Mouse (Mus musculus): ENCODE measurements at regions not wholly inside any gene's neighbourhood (a gene's known extent, or its start where the extent isn't known, plus 50 kb on each side); places are given as distances from the start of the nearest gene placed in this dataset.

DNA sequence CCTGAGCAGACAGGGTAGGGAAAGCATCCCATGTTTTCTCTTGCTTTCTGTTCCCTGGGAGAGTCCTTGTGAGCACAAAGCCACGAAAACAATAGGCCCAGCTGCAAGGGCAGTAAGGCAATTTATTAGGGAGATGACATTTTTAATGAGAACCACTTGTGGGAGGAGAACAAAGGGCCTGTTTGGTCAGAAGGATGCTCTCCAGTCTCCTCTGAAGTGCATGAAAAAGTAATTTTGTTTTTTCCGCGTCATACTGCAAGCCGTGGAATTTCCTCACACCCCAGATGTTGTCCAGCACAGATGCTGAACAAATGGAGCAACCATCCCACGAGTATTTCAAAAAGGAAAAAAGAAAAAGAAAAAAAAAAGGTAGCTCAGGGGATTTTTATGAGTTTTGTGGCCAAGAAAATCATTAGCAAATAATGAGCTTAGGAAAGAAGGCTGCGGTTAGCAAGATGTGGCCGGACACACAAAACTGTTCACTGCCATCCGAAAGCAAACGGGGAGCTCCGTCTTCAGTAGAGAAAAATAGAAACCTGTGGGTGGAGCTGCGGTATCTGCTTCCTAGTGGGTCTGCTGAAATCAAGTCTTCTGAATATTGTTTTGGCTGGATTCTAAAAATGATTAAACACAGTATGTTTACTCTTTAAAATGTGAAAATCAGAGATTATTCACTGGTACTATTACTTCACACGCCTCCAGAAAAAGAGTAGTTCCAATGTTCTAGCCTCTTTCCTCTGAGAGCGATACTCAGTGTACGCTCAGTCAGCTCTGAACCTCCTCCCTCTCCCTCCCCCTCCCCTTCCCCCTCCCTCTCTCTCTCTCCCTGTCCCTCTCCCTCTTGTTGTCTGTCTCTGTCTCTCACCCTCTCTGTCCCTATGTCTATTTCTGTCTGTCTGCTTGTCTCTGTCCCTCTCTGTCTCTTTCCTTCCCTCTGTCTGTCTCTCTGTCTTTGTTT is 235.4 kb upstream of the Mctp2 start:
- Histone ChIP-seq H3K36me3 (ENCODE audit: control insufficient read depth, insufficient read depth, low read length) (no peaks in the 10 kb centered on the region), H3K27ac (replicated peaks) (no peak overlapping the region), H3K9me3 (ENCODE audit: control insufficient read depth, low read length) (no peaks in the 10 kb centered on the region), H3K9ac (ENCODE audit: low read length) (no peak overlapping the region), H3K27me3 (ENCODE audit: control insufficient read depth, insufficient read depth, low read length) (no peaks in the 10 kb centered on the region; the same call in 1 of the 2 replicates), H3K4me1 (replicated peaks; ENCODE audit: control insufficient read depth, insufficient read depth) (no peaks in the 10 kb centered on the region), H3K4me2 (replicated peaks; ENCODE audit: low read depth) (no peak overlapping the region), H3K4me3 (ENCODE audit: low read depth, low read length) (no peak overlapping the region)
- ATAC-seq (ENCODE audit: low FRiP score, low TSS enrichment) (no peak), DNase-seq (ENCODE audit: low spot score) (no peak)
- peak; percentile 22; the same call in 1 of the 2 replicates for TF ChIP-seq CTCF (IDR thresholded peaks at IDR 0.05; ENCODE audit: low read depth)
- no peak for TF ChIP-seq EP300 (optimal IDR thresholded peaks at IDR 0.05)
- WGBS: 42% methylated on average over 14 of the region's 14 CpGs

DNA sequence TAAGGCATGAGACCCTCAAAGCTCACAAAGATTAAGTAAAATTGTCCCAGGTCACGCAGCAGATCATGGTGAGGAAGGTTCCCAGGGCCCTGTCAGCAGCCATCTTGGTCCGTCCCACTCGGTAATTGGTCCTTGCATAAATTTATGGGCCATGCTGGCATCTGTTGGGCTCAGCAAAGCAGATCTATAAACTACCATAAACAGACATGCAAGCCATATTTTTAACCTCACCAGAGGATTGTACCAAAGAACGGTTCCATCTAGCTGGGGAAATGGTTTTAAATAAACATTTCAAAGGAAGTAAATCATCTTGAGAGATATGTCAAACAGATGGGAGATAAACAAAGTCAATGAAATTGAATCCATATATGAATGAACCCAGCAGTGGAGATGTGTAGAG is 237.1 kb upstream of the Mctp2 start:
- Histone ChIP-seq H3K36me3 (ENCODE audit: control insufficient read depth, insufficient read depth, low read length) (no peaks in the 10 kb centered on the region), H3K27ac (replicated peaks) (no peak overlapping the region), H3K27me3 (ENCODE audit: control insufficient read depth, insufficient read depth, low read length) (no peaks in the 10 kb centered on the region; the same call in 1 of the 2 replicates), H3K9me3 (ENCODE audit: control insufficient read depth, low read length) (no peaks in the 10 kb centered on the region), H3K4me2 (replicated peaks; ENCODE audit: low read depth) (no peak overlapping the region), H3K4me3 (ENCODE audit: low read depth, low read length) (no peak overlapping the region), H3K4me1 (replicated peaks; ENCODE audit: control insufficient read depth, insufficient read depth) (no peaks in the 10 kb centered on the region), H3K9ac (ENCODE audit: low read length) (no peak overlapping the region)
- DNase-seq (ENCODE audit: low spot score) (no peak), ATAC-seq (ENCODE audit: low FRiP score, low TSS enrichment) (no peak)
- TF ChIP-seq CTCF (IDR thresholded peaks at IDR 0.05; ENCODE audit: low read depth) (no peak), EP300 (optimal IDR thresholded peaks at IDR 0.05) (no peak)
- WGBS: 55% methylated on average over 4 of the region's 4 CpGs

DNA sequence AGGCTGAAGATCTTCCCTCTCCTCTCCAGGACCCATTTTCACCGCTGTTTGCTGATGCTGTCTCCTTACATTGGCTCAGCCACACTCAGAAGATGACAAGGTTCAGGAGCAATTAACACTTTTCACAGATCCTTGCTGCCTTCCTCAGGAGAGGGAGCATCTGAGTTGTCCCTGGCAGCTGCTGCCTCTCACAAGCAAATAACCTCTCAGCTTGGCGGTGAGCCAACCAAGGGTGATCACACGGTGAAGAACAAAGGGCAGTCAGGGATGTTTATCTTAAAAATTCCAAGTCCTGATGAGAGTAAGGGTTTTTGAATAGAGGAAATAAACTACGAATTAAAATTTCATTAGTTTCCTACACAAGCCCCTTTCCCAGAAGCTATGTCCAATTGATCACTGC is 237.5 kb upstream of the Mctp2 start:
- no peak overlapping the region for H3K4me2 ChIP-seq (replicated peaks; ENCODE audit: low read depth)
- H3K36me3 ChIP-seq (ENCODE audit: control insufficient read depth, insufficient read depth, low read length): no peaks in the 10 kb centered on the region
- 20% methylated on average over 4 of the region's 4 CpGs for WGBS
- H3K9ac ChIP-seq (ENCODE audit: low read length): no peak overlapping the region
- TF ChIP-seq EP300 (optimal IDR thresholded peaks at IDR 0.05): no peak
- no peak for TF ChIP-seq CTCF (IDR thresholded peaks at IDR 0.05; ENCODE audit: low read depth)
- H3K27ac ChIP-seq (replicated peaks): no peak overlapping the region
- no peaks in the 10 kb centered on the region for H3K4me1 ChIP-seq (replicated peaks; ENCODE audit: control insufficient read depth, insufficient read depth)
- ATAC-seq (ENCODE audit: low FRiP score, low TSS enrichment): no peak
- H3K4me3 ChIP-seq (ENCODE audit: low read depth, low read length): no peak overlapping the region
- no peaks in the 10 kb centered on the region for H3K9me3 ChIP-seq (ENCODE audit: control insufficient read depth, low read length)
- DNase-seq (ENCODE audit: low spot score): no peak
- no peaks in the 10 kb centered on the region; the same call in 1 of the 2 replicates for H3K27me3 ChIP-seq (ENCODE audit: control insufficient read depth, insufficient read depth, low read length)

DNA sequence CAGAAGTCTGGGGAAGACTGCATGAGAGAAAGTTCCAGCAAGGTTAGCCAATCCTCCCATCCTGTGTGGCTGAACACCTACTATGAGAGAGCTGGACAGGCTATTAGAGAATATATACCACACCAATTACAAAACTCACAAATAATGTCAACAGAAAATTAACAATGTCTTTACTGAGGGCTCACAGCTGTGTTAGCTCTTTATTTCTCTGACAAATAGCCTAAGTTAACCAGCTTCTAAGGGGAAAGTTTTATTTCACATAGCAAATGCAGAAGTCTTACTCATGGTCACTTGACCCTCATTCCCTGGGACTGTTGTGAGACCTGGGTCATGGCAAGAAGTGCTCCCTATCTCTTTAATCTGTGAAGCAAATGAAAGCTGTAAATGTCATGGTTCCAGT is 261.0 kb upstream of the Mctp2 start:
- DNase-seq (ENCODE audit: low spot score): no peak
- H3K27me3 ChIP-seq (ENCODE audit: control insufficient read depth, insufficient read depth, low read length): no peaks in the 10 kb centered on the region
- TF ChIP-seq CTCF (IDR thresholded peaks at IDR 0.05; ENCODE audit: low read depth) (no peak), EP300 (optimal IDR thresholded peaks at IDR 0.05) (no peak)

DNA sequence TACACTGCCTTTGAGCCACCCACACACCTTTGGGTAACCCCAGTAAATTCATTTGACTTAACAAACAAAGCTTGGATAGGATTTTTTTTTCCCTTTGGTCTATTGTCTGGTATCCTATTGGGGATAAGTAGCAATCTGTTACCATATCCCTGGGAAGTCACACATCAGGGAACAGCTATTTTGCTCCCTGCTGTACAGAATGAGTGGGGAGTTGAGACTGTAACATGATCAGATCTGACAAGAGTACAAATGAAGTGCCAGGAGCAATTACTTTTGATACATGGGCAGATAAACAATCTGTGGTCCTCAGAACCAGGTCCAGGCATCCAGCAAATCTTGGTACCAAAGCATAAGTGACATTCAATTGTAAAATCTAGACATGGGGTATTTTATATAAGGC is 262.8 kb upstream of the Mctp2 start:
- Histone ChIP-seq H3K9ac (ENCODE audit: low read length) (no peak overlapping the region), H3K36me3 (ENCODE audit: control insufficient read depth, insufficient read depth, low read length) (no peaks in the 10 kb centered on the region)
- DNase-seq (ENCODE audit: low spot score): no peak

More for the DNA sequence above, 261.0 kb upstream of the Mctp2 start:
- Histone ChIP-seq H3K9me3 (ENCODE audit: control insufficient read depth, low read length) (no peaks in the 10 kb centered on the region), H3K4me1 (replicated peaks; ENCODE audit: control insufficient read depth, insufficient read depth) (no peaks in the 10 kb centered on the region), H3K4me2 (replicated peaks; ENCODE audit: low read depth) (no peak overlapping the region), H3K4me3 (ENCODE audit: low read depth, low read length) (no peak overlapping the region), H3K9ac (ENCODE audit: low read length) (no peak overlapping the region), H3K27ac (replicated peaks) (no peak overlapping the region), H3K36me3 (ENCODE audit: control insufficient read depth, insufficient read depth, low read length) (no peaks in the 10 kb centered on the region)
- ATAC-seq (ENCODE audit: low FRiP score, low TSS enrichment): no peak

DNA sequence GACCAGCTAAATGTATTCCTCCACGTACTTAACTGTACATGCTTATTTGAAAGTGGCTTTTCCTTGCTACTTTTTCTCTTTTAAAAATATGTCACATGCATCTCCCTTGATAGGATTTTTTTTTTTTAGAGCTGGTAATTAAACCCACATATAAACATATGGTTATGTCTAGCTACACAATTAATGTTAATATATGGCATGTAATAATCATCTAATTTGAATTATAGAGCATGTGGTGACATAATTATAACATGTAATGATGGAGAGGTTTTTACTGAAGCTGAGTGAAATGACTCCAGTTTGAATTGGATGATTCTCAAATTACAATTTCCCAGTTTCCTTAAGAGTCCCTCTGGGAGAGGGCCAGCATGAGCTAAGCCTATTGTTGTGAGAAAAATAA is 267.9 kb upstream of the Mctp2 start:
- TF ChIP-seq CTCF (IDR thresholded peaks at IDR 0.05; ENCODE audit: low read depth) (no peak), EP300 (optimal IDR thresholded peaks at IDR 0.05) (no peak)
- H3K4me2 ChIP-seq (replicated peaks; ENCODE audit: low read depth): no peak overlapping the region
- ATAC-seq (ENCODE audit: low FRiP score, low TSS enrichment) (no peak), DNase-seq (ENCODE audit: low spot score) (no peak)
- H3K9ac ChIP-seq (ENCODE audit: low read length): no peak overlapping the region
- H3K4me1 ChIP-seq (replicated peaks; ENCODE audit: control insufficient read depth, insufficient read depth): no peaks in the 10 kb centered on the region
- WGBS: 75% methylated on average over 1 of the region's 1 CpGs
- no peaks in the 10 kb centered on the region for H3K27me3 ChIP-seq (ENCODE audit: control insufficient read depth, insufficient read depth, low read length)
- no peaks in the 10 kb centered on the region for H3K36me3 ChIP-seq (ENCODE audit: control insufficient read depth, insufficient read depth, low read length)
- no peak overlapping the region for H3K4me3 ChIP-seq (ENCODE audit: low read depth, low read length)
- H3K27ac ChIP-seq (replicated peaks): no peak overlapping the region
- no peaks in the 10 kb centered on the region for H3K9me3 ChIP-seq (ENCODE audit: control insufficient read depth, low read length)

More for the DNA sequence above, 262.8 kb upstream of the Mctp2 start:
- no peaks in the 10 kb centered on the region for H3K4me1 ChIP-seq (replicated peaks; ENCODE audit: control insufficient read depth, insufficient read depth)
- H3K27ac ChIP-seq (replicated peaks): no peak overlapping the region
- ATAC-seq (ENCODE audit: low FRiP score, low TSS enrichment): no peak
- no peak overlapping the region for H3K4me2 ChIP-seq (replicated peaks; ENCODE audit: low read depth)
- no peaks in the 10 kb centered on the region for H3K9me3 ChIP-seq (ENCODE audit: control insufficient read depth, low read length)
- no peaks in the 10 kb centered on the region for H3K27me3 ChIP-seq (ENCODE audit: control insufficient read depth, insufficient read depth, low read length)
- TF ChIP-seq EP300 (optimal IDR thresholded peaks at IDR 0.05) (no peak), CTCF (IDR thresholded peaks at IDR 0.05; ENCODE audit: low read depth) (no peak)
- H3K4me3 ChIP-seq (ENCODE audit: low read depth, low read length): no peak overlapping the region
